ENCODE assay signal across 8 mouse cellular contexts in genomic region chr2:95232135-95232772, GRCm38 (mm10).
DNase-seq lines count a peak whose midpoint lies in the region; ATAC-seq and TF ChIP-seq lines count a peak whose summit lies in the region.

No protein-coding gene starts in this region.

- ATAC-seq in Patski: peak; percentile 65

- intact Hi-C loops in left cerebral cortex, postnatal 4 days (cut with DNase I): loop anchor here (10.0 kb wide), 1 partner anchor 1083 kb away; the partner anchor contains the start of gene Lrrc4c

- no peak overlapping the region for H3K4me3 ChIP-seq in kidney, adult 2 months (ENCODE audit: insufficient read depth, low read depth, low read length)

- POLR2A ChIA-PET in Patski (lab: Charles Lee): no interaction called here

- CTCF ChIA-PET in Patski (lab: Charles Lee): no interaction called here

- 10% methylated on average over 15 of the region's 15 CpGs for WGBS in kidney, adult 2 months

- H3K27ac ChIP-seq in kidney, adult 2 months (ENCODE audit: insufficient read depth, low read depth, low read length): no peak overlapping the region

- in situ Hi-C loops in Patski (cut with MboI; ENCODE audit: low pct_unique_long_range_greater_than_20kb): no loop called here

- no peak for TF ChIP-seq POLR2A in kidney, adult 2 months (IDR thresholded peaks at IDR 0.05; ENCODE audit: low read depth, low read length)

- H3K36me3 ChIP-seq in kidney, adult 2 months (ENCODE audit: control insufficient read depth, insufficient read depth, low read length): no peaks in the 10 kb centered on the region

- no peaks in the 10 kb centered on the region for H3K27me3 ChIP-seq in Patski
- H3K27me3 ChIP-seq in kidney, adult 2 months (replicated peaks; ENCODE audit: control insufficient read depth, insufficient read depth, low read length): no peaks in the 10 kb centered on the region

- no peak for DNase-seq in Patski (ENCODE audit: low read depth, low spot score)
- peak; percentile 5 for DNase-seq in c-Kit-positive CD71-negative TER-119-negative erythroid progenitor cells, embryonic 14.5 days (ENCODE audit: low read depth)
- peak; percentile 84 for DNase-seq in forelimb bud, embryonic 11.5 days (ENCODE audit: low read depth, low spot score)
- peak; percentile 15 for DNase-seq in kidney, adult 2 months
- peak; percentile 74 for DNase-seq in left cerebral cortex, postnatal 4 days
- DNase-seq in neural tube, embryonic 10.5 days (ENCODE audit: extremely low spot score, low spot score): peak; percentile 69
- DNase-seq in urinary bladder, postnatal 10 days (ENCODE audit: low spot score): peak; percentile 12
- DNase-seq in gastrocnemius, postnatal 25 days: no peak

- no peaks in the 10 kb centered on the region for H3K4me1 ChIP-seq in kidney, adult 2 months (ENCODE audit: control insufficient read depth, insufficient read depth, low read length)

- TF ChIP-seq CTCF in Patski (IDR thresholded peaks at IDR 0.05): peak; percentile 66
- TF ChIP-seq CTCF in kidney, adult 2 months (conservative IDR thresholded peaks at IDR 0.05; ENCODE audit: insufficient read depth, insufficient read length, low read depth, low read length): peak; percentile 61; the same call in 1 of the 2 replicates

Comparison
In these comparisons a context has a peak if more than half of its experiments do, and no peak if none do; other contexts are left out.
1. DNase-seq: peak in c-Kit-positive CD71-negative TER-119-negative erythroid progenitor cells, embryonic 14.5 days (single experiment), forelimb bud, embryonic 11.5 days (single experiment), kidney, adult 2 months (single experiment), left cerebral cortex, postnatal 4 days (single experiment), neural tube, embryonic 10.5 days (single experiment) and urinary bladder, postnatal 10 days (single experiment); none in Patski (single experiment) and gastrocnemius, postnatal 25 days (single experiment).